Mouse (Mus musculus) kidney, postnatal 0 days (tissue): ENCODE results near the gene Slc38a2. TPM values are rescaled to one million over a fixed set of nuclear protein-coding genes. Genes with fewer than 3 reads are reported as not detected.

Experiments used
- ATAC-seq: fragments of 200-750 bp; cut with Nextera tagmentation; replicated peaks from 2 replicates; pipeline ENCODE4 v1.8.0; 2017; ENCODE audit warnings: low read depth, moderate number of reproducible peaks, moderate TSS enrichment, moderate library complexity; ENCODE audit not compliant: low FRiP score
- DNase-seq: peaks from one replicate; pipeline ENCODE4 v3.0.0-alpha.2; 2016; ENCODE audit warnings: low spot score
- H3K27ac ChIP-seq: fragments of 300-500 bp; sonication (generic); 2 replicates; pipeline ENCODE4 v1.5.1; 2014; ENCODE audit warnings: mild to moderate bottlenecking
- H3K27me3 ChIP-seq: fragments of 300-500 bp; sonication (generic); 2 replicates; pipeline ENCODE4 v1.6.1; 2014; ENCODE audit warnings: low read length, mixed read lengths; ENCODE audit not compliant: insufficient read depth
- H3K36me3 ChIP-seq: fragments of 300-500 bp; sonication (generic); 2 replicates; pipeline ENCODE4 v1.6.1; 2014; ENCODE audit warnings: low read length, mixed read lengths; ENCODE audit not compliant: insufficient read depth
- H3K4me1 ChIP-seq: fragments of 300-500 bp; sonication (generic); replicated peaks from 2 replicates; pipeline ENCODE4 v1.6.1; 2014; ENCODE audit warnings: antibody characterized with exemption, low read length, mixed read lengths; ENCODE audit not compliant: insufficient read depth
- H3K4me2 ChIP-seq: fragments of 300-500 bp; sonication (generic); 2 replicates; pipeline ENCODE4 v1.6.1; 2014; ENCODE audit warnings: mild to moderate bottlenecking, low read length, moderate library complexity, mixed read lengths
- H3K4me3 ChIP-seq: fragments of 300-500 bp; sonication (generic); replicated peaks from 2 replicates; pipeline ENCODE4 v1.5.1; 2014; ENCODE audit warnings: low read depth, low read length
- H3K9ac ChIP-seq: fragments of 300-500 bp; sonication (generic); 2 replicates; pipeline ENCODE4 v1.6.1; 2014; ENCODE audit warnings: low read depth, low read length
- H3K9me3 ChIP-seq: fragments of 300-500 bp; sonication (generic); replicated peaks from 2 replicates; pipeline ENCODE4 v1.6.1; 2016; ENCODE audit warnings: low read length, inconsistent platforms, mixed read lengths
- CTCF ChIP-seq: IDR thresholded peaks from 2 replicates; pipeline ENCODE4 v1.5.1; 2016; ENCODE audit warnings: antibody characterized with exemption, low read depth, mild to moderate bottlenecking, moderate library complexity
- WGBS: fragments of 180-500 bp; shearing (Covaris S2); extraction: QIAGEN DNeasy Blood & Tissue Kit; methylation state at CpG from one replicate; pipeline ENCODE4 v1.1.7; 2014; 5-methylcytosine and 5-hydroxymethylcytosine counted together
- polyA plus RNA-seq: library from polyadenylated mRNA; unstranded; fragments of >200 nt; fragmentation: Nextera tagmentation; extraction: Ambion mirVana; gene quantifications from 2 replicates; pipeline ENCODE4 v1.2.1, GENCODE M21; 2015

Gene Slc38a2
- polyA plus RNA-seq, 1 experiment from 2014 or later, result 111 TPM

DNA sequence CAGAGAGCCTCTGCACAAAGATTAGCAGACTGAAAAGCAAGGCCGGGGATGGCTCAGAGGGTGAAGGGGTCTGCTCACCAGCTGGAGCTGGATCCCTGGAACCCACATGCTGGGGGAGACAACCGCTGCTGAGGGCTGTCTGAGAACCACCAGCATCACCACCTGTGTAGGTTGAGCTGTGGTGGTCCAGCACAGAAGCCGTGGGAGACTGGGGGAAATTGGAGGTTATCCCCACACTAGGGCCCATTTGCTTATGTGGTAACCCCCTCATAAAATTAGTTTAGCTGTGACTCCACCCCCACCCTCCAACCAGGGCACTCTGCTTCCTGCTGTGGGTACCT, 15.1 kb upstream of the Slc38a2 start:
- DNase-seq (no peak), ATAC-seq (no peak)
- WGBS, result 88% methylated on average over 3 of the region's 3 CpGs
- Histone ChIP-seq H3K4me3 (no peak overlapping the region), H3K27ac (no peak overlapping the region), H3K27me3 (no peaks in the 10 kb centered on the region), H3K36me3 (no peaks in the 10 kb centered on the region), H3K4me1 (peaks cover 8% of the 10 kb centered on the region; the same call in 1 of the 2 replicates), H3K9ac (no peak overlapping the region), H3K4me2 (no peak overlapping the region), H3K9me3 (no peaks in the 10 kb centered on the region)
- no peak for TF ChIP-seq CTCF

DNA sequence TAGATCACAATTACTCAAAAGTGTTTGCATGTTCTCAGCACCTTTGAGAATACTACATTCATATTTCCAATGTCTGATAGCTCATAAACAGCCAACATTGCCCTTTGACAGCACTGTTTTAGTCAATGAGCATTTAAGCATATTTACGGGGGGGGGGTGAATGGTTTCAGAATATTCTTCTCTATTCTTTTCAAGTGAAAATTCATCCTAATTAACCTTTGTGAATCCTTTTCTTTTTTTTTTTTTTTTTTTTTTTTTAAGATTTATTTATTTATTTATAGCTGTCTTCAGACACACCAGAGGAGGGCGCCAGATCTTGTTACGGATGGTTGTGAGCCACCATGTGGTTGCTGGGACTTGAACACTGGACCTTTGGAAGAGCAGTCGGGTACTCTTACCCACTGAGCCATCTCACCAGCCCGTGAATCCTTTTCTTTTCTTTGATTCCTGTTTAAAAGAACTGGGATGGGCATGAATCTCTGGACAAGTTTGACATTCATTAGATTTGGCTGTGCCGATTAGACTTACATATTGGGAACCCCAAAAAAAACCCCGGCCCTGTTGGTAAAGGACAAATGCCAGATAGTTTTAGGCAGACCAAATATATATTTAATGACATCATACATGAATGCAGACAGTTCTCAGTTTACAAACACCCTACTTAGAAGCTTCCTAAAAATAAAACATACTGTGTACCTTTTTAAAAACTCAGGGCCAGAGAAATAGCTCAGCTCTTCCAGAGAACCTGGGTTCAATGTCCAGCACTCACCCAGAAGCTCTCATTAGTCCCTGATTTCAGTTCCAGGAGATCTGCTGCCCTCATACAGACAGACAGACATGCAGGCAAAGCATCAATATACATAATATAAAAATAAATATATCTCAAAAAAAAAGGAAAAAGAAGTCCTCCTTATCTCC, 14.5 kb upstream of the Slc38a2 start:
- no peak for TF ChIP-seq CTCF
- DNase-seq, result no peak
- H3K4me2 ChIP-seq, result no peak overlapping the region
- no peaks in the 10 kb centered on the region for H3K36me3 ChIP-seq
- H3K4me1 ChIP-seq, result peaks cover 10% of the 10 kb centered on the region
- no peak for ATAC-seq
- H3K27me3 ChIP-seq, result no peaks in the 10 kb centered on the region
- H3K27ac ChIP-seq, result no peak overlapping the region
- no peaks in the 10 kb centered on the region for H3K9me3 ChIP-seq
- WGBS, result 97% methylated on average over 5 of the region's 7 CpGs
- H3K9ac ChIP-seq, result no peak overlapping the region
- no peak overlapping the region for H3K4me3 ChIP-seq

DNA sequence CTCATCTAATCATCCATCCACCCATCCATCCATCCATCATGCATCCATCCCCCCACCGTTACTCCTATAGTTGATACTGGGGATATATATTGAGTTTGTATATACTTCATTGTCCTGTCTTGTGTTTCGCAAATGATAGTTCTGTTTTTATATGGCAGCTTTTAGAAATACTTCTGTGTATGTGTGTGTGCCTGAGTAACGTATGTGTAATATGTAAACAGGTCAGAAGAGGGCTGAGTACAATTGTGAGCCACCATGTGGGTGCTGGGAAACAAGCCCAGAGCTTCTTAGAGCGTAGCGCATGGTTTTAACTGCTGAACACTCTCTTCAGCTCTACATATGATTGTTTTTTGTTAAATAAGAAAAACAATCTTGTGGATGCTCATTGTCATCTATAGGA, 12.8 kb upstream of the Slc38a2 start:
- H3K27me3 ChIP-seq, result no peaks in the 10 kb centered on the region
- TF ChIP-seq CTCF, result no peak
- no peak for ATAC-seq
- no peak for DNase-seq
- peaks cover 14% of the 10 kb centered on the region for H3K4me1 ChIP-seq
- no peak overlapping the region for H3K4me2 ChIP-seq
- no peak overlapping the region for H3K9ac ChIP-seq
- H3K9me3 ChIP-seq, result no peaks in the 10 kb centered on the region
- no peak overlapping the region for H3K27ac ChIP-seq
- 96% methylated on average over 5 of the region's 5 CpGs for WGBS
- no peaks in the 10 kb centered on the region for H3K36me3 ChIP-seq
- H3K4me3 ChIP-seq, result no peak overlapping the region

DNA sequence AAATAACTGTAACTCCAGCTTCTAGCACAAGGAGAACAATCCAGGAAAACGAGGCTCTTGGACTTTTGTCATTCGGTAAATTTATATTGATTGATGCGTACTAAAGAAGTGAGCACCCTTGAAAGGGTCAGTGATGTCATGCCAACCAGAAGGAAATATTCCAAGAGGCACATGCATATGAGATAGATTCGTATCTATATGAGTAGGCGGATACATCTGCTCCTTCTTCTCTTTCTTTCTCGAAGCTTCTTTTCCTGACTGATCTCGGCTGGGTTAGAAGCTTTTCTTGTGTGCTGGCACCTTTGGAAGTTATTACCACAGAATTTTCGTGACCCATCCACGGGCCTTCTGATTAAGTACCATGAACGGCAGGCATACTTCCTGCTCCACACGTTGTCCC, 12.1 kb upstream of the Slc38a2 start:
- H3K9me3 ChIP-seq, result no peaks in the 10 kb centered on the region
- no peak overlapping the region for H3K4me2 ChIP-seq
- no peak overlapping the region for H3K4me3 ChIP-seq
- no peak overlapping the region for H3K9ac ChIP-seq
- DNase-seq (no peak), ATAC-seq (no peak)
- WGBS, result 71% methylated on average over 11 of the region's 11 CpGs
- no peaks in the 10 kb centered on the region for H3K36me3 ChIP-seq
- no peaks in the 10 kb centered on the region for H3K27me3 ChIP-seq
- peaks cover 14% of the 10 kb centered on the region for H3K4me1 ChIP-seq
- H3K27ac ChIP-seq, result no peak overlapping the region
- TF ChIP-seq CTCF, result no peak

DNA sequence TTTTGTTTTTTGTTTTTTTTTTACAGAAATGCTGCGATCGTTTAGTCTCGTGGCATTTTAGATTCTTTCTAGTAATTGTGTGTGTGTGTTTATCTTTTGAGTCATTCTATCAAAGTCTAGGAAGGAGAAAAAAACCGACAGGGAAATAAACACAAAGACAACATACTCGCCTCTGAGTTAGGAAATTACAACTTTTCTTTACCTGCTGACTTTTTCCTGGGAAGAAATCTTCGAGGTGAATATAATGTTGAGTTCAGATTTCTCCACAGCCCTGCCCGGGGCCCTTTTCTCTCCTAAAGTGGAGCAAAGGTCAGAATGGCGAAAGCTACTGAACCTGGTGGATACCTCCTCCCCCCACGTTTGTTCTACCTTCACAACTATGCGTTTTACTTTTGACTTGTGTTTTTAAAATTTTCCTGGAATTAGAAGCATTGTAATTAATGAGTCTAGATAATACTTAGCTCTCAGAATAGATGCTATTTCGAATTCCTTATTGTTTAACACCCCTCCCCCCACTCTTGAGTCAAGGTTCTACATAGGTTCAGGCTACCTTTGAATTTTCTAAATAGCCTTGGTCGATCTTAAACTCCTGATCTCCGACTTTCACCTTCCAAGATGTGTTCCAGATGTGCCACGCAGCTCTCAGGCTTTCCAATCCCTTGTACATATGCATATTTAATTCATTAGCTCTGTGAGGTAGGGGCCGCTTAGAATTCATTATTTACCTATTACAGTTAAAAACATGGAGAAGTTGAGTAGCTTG, 11.0 kb upstream of the Slc38a2 start:
- no peaks in the 10 kb centered on the region for H3K9me3 ChIP-seq
- H3K9ac ChIP-seq, result peak overlapping the region; percentile 78
- peak overlapping the region; percentile 75 for H3K4me2 ChIP-seq
- H3K27me3 ChIP-seq, result no peaks in the 10 kb centered on the region
- ATAC-seq, result no peak
- H3K27ac ChIP-seq, result peak overlapping the region; percentile 99
- no peak for TF ChIP-seq CTCF
- H3K4me1 ChIP-seq, result peaks cover 14% of the 10 kb centered on the region
- H3K36me3 ChIP-seq, result no peaks in the 10 kb centered on the region
- peak overlapping the region; percentile 36 for H3K4me3 ChIP-seq
- peak; percentile 15 for DNase-seq
- WGBS, result 26% methylated on average over 15 of the region's 15 CpGs

DNA sequence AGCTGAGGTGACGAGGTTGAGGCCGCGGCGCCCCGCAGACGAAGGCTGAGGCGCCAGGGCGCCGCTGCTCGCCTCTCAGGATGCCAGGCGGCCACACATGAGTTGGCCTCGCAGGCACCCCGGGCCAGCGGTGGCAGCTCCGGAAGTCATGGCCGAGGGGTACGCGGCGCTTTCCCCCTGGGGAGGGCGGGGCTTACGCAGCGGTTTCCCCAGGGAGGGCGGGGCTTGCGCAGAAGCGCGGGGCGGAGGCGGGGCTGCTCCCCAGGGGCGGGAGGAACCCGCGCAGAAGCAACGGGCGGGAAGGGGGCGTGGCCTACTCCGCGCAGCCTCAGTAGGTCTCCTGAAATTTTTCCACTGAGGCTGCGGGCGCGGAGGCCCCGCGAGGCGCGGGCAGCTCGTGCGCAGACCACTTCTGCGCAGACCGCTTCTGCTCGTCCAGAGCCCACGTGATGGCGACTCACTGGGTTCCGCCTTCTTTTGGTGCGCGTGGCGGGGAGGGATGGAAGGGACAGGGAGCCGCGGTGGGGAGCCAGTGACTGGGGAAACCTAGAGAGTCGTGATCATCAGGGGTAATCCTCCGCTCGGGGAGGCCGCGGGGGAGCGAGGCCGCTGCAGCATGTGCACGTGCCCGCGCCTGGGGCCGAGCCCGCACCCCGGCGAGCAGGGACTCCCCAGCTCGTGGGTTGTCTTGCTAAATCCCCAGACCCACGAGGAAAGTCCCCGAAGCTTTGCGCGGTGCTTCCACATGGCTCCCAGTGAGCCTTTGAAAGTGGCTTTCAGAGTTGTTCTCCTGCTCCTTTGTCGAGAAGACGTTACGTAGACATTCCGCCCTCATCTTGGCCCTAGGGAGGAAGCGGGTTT, 10.2 kb upstream of the Slc38a2 start:
- peak overlapping the region; percentile 78 for H3K9ac ChIP-seq
- under 1% methylated on average over 74 of the region's 80 CpGs for WGBS

More for the DNA sequence above, 10.2 kb upstream of the Slc38a2 start:
- ATAC-seq, result peak; percentile 89
- Histone ChIP-seq H3K27ac (peak overlapping the region; percentile 99), H3K9me3 (no peaks in the 10 kb centered on the region), H3K4me1 (peaks cover 14% of the 10 kb centered on the region), H3K27me3 (no peaks in the 10 kb centered on the region), H3K36me3 (no peaks in the 10 kb centered on the region), H3K4me2 (peak overlapping the region; percentile 75), H3K4me3 (peak overlapping the region; percentile 36)
- peak; percentile 14; the same call in 1 of the 2 replicates for TF ChIP-seq CTCF
- peak; percentile 98 for DNase-seq
